11 mouse cellular contexts compared by ENCODE assay signal in genomic region chr3:56357035-56357701, GRCm38 (mm10).
A peak's percentile ranks its signal among the peaks of the same experiment; 100 is the strongest.
DNase-seq lines count a peak whose midpoint lies in the region; ATAC-seq and TF ChIP-seq lines count a peak whose summit lies in the region.
"Had no signal": no experiment of that assay in that cellular context is flagged by ENCODE, and none has a peak within 500 bp of the region (broad histone marks: within the 10 kb centered on the region; RNA-seq: fewer than 3 reads in every experiment).

No protein-coding gene starts in this region.

- H3K9me3 ChIP-seq in forebrain, postnatal 0 days (ENCODE audit: low read length) = no peaks in the 10 kb centered on the region
- no peaks in the 10 kb centered on the region for H3K9me3 ChIP-seq in midbrain, embryonic 13.5 days
- H3K9me3 ChIP-seq: stomach, embryonic 15.5 days had no signal

- peak overlapping the region; percentile 63 for H3K27ac ChIP-seq in forebrain, postnatal 0 days (ENCODE audit: low read depth, low read length)
- peak overlapping the region; percentile 53 for H3K27ac ChIP-seq in midbrain, embryonic 13.5 days
- no peak overlapping the region for H3K27ac ChIP-seq in thymus, adult 2 months (ENCODE audit: control insufficient read depth, insufficient read depth, low read length)
- H3K27ac ChIP-seq: stomach, embryonic 15.5 days had no signal

- no peak overlapping the region for H3K9ac ChIP-seq in forebrain, postnatal 0 days
- H3K9ac ChIP-seq in midbrain, embryonic 13.5 days (replicated peaks) = no peak overlapping the region
- H3K9ac ChIP-seq: lung, embryonic 14.5 days; stomach, embryonic 15.5 days had no signal

- no peak for TF ChIP-seq CTCF in forebrain, postnatal 0 days (IDR thresholded peaks at IDR 0.05; ENCODE audit: low read depth)
- TF ChIP-seq CTCF in thymus, adult 2 months (IDR thresholded peaks at IDR 0.05; ENCODE audit: borderline replicate concordance, control insufficient read depth, extremely low read depth, insufficient read depth, low read length, poor library complexity) = no peak

- no peak overlapping the region for H3K4me3 ChIP-seq in forebrain, postnatal 0 days (ENCODE audit: low read depth, low read length)
- H3K4me3 ChIP-seq in midbrain, embryonic 13.5 days (replicated peaks) = no peak overlapping the region
- H3K4me3 ChIP-seq in thymus, adult 2 months (ENCODE audit: control insufficient read depth, insufficient read depth, low read length) = no peak overlapping the region
- H3K4me3 ChIP-seq: stomach, embryonic 15.5 days had no signal

- H3K36me3 ChIP-seq in forebrain, postnatal 0 days (ENCODE audit: insufficient read depth) = no peaks in the 10 kb centered on the region
- no peaks in the 10 kb centered on the region for H3K36me3 ChIP-seq in midbrain, embryonic 13.5 days
- no peaks in the 10 kb centered on the region for H3K36me3 ChIP-seq in thymus, adult 2 months (ENCODE audit: control insufficient read depth, insufficient read depth, low read length)
- H3K36me3 ChIP-seq: stomach, embryonic 15.5 days had no signal

- H3K4me1 ChIP-seq in forebrain, postnatal 0 days (ENCODE audit: insufficient read depth) = peaks cover 7% of the 10 kb centered on the region
- peaks cover 17% of the 10 kb centered on the region for H3K4me1 ChIP-seq in midbrain, embryonic 13.5 days (replicated peaks)
- no peaks in the 10 kb centered on the region for H3K4me1 ChIP-seq in thymus, adult 2 months (replicated peaks; ENCODE audit: control insufficient read depth, insufficient read depth, low read length)
- H3K4me1 ChIP-seq: stomach, embryonic 15.5 days had no signal

- no peak for TF ChIP-seq POLR2A in thymus, adult 2 months (IDR thresholded peaks at IDR 0.05; ENCODE audit: control insufficient read depth, extremely low read depth, insufficient read depth, low read length, poor library complexity)

- DNase-seq in layer of hippocampus, adult 18-20 months (ENCODE audit: low spot score in 2 of 2) = peak; percentile 11 to 56
- no peak for DNase-seq in layer of hippocampus, adult 11-12 months (ENCODE audit: low spot score)
- DNase-seq in cerebellum, postnatal 14 days = peak; percentile 72 to 81
- DNase-seq in forebrain, postnatal 0 days = peak; percentile 58
- no peak for DNase-seq in urinary bladder, postnatal 36 days (ENCODE audit: low spot score in 2 of 2)
- DNase-seq in thymus, adult 2 months = no peak
- DNase-seq in lung, postnatal 10 days = no peak

- H3K4me2 ChIP-seq in forebrain, postnatal 0 days (ENCODE audit: low read depth) = no peak overlapping the region
- H3K4me2 ChIP-seq in midbrain, embryonic 13.5 days (replicated peaks) = no peak overlapping the region
- H3K4me2 ChIP-seq: lung, embryonic 14.5 days; stomach, embryonic 15.5 days had no signal

- 27% methylated on average over 6 of the region's 6 CpGs for WGBS in forebrain, postnatal 0 days
- WGBS in midbrain, embryonic 13.5 days = 55% methylated on average over 6 of the region's 6 CpGs
- WGBS in thymus, adult 2 months = 80% methylated on average over 6 of the region's 6 CpGs

- no peaks in the 10 kb centered on the region for H3K27me3 ChIP-seq in forebrain, postnatal 0 days (ENCODE audit: insufficient read depth, low read length)
- no peaks in the 10 kb centered on the region for H3K27me3 ChIP-seq in midbrain, embryonic 13.5 days
- no peaks in the 10 kb centered on the region for H3K27me3 ChIP-seq in thymus, adult 2 months (ENCODE audit: control insufficient read depth, insufficient read depth, low read length)
- H3K27me3 ChIP-seq: Patski; stomach, embryonic 15.5 days had no signal

- ATAC-seq in forebrain, postnatal 0 days = peak; percentile 80
- peak; percentile 71; the same call in 1 of the 2 replicates for ATAC-seq in midbrain, embryonic 13.5 days
- ATAC-seq: Patski had no signal

Comparison
In these comparisons a context has a peak if more than half of its experiments do, and no peak if none do; other contexts are left out.
1. DNase-seq: peak in layer of hippocampus, adult 18-20 months (2 of 2), cerebellum, postnatal 14 days (2 of 2) and forebrain, postnatal 0 days (single experiment); none in layer of hippocampus, adult 11-12 months (single experiment), urinary bladder, postnatal 36 days (0 of 2), thymus, adult 2 months (single experiment) and lung, postnatal 10 days (single experiment).